Mouse (Mus musculus) limb, embryonic 13.5 days (tissue): ENCODE measurements around the gene Mtmr4. TPM values are rescaled to one million over a fixed set of nuclear protein-coding genes. Genes with fewer than 3 reads are reported as not detected.
A peak's percentile ranks its signal among the peaks of the same experiment; 100 is the strongest.

Source experiments
- ATAC-seq: fragments of 200-750 bp; cut with Nextera tagmentation; 2 replicates; pipeline ENCODE4 v1.8.0; 2017; ENCODE audit warnings: low read depth, moderate number of reproducible peaks, moderate TSS enrichment; ENCODE audit not compliant: low FRiP score
- H3K27ac ChIP-seq: fragments of 300-500 bp; sonication (generic); 2 replicates; pipeline ENCODE4 v1.5.1; 2015; ENCODE audit warnings: inconsistent platforms, mild to moderate bottlenecking, moderate library complexity
- H3K27me3 ChIP-seq: fragments of 300-500 bp; sonication (generic); 2 replicates; pipeline ENCODE4 v1.6.1; 2015; ENCODE audit warnings: mild to moderate bottlenecking, inconsistent platforms
- H3K36me3 ChIP-seq: fragments of 300-500 bp; sonication (generic); 2 replicates; pipeline ENCODE4 v1.6.1; 2015; ENCODE audit warnings: inconsistent platforms, mild to moderate bottlenecking, moderate library complexity
- H3K4me1 ChIP-seq: fragments of 300-500 bp; sonication (generic); 2 replicates; pipeline ENCODE4 v1.6.1; 2015; ENCODE audit warnings: inconsistent platforms
- H3K4me2 ChIP-seq: fragments of 300-500 bp; sonication (generic); replicated peaks from 2 replicates; pipeline ENCODE4 v1.6.1; 2015; ENCODE audit warnings: inconsistent platforms, mild to moderate bottlenecking, moderate library complexity
- H3K4me3 ChIP-seq: fragments of 300-500 bp; sonication (generic); 2 replicates; pipeline ENCODE4 v1.5.1; 2015; ENCODE audit warnings: moderate library complexity, mild to moderate bottlenecking, inconsistent platforms
- H3K9ac ChIP-seq: fragments of 300-500 bp; sonication (generic); 2 replicates; pipeline ENCODE4 v1.6.1; 2015; ENCODE audit warnings: mild to moderate bottlenecking, inconsistent platforms
- H3K9me3 ChIP-seq: fragments of 300-500 bp; sonication (generic); 2 replicates; pipeline ENCODE4 v1.6.1; 2016; ENCODE audit warnings: inconsistent platforms
- WGBS: fragments of 180-500 bp; shearing (Covaris S2); methylation state at CpG from one replicate; pipeline ENCODE4 v1.1.7; 2015; 5-methylcytosine and 5-hydroxymethylcytosine counted together
- polyA plus RNA-seq: library from polyadenylated mRNA; unstranded; fragments of >200 nt; fragmentation: Nextera tagmentation; extraction: Ambion mirVana; gene quantifications from 2 replicates; pipeline ENCODE4 v1.2.1, GENCODE M21; 2015

Mtmr4 gene
- polyA plus RNA-seq, 1 experiment from 2014 or later: 38.9 TPM

- Histone ChIP-seq H3K4me2 (no peak overlapping the region), H3K27me3 (peaks cover 3% of the 10 kb centered on the region; the same call in 1 of the 2 replicates), H3K9ac (no peak overlapping the region), H3K4me3 (no peak overlapping the region), H3K36me3 (no peaks in the 10 kb centered on the region), H3K27ac (no peak overlapping the region), H3K4me1 (peaks cover 11% of the 10 kb centered on the region), H3K9me3 (no peaks in the 10 kb centered on the region)
- ATAC-seq: no peak
- 87% methylated on average over 10 of the region's 10 CpGs for WGBS
Measured at GRCm38 (mm10) chr11:87584711-87585505, 7.1 kb upstream of the Mtmr4 start.

- H3K4me1 ChIP-seq: peaks cover 22% of the 10 kb centered on the region
- H3K27me3 ChIP-seq: no peaks in the 10 kb centered on the region
- H3K27ac ChIP-seq: no peak overlapping the region
- H3K4me2 ChIP-seq: no peak overlapping the region
- 86% methylated on average over 5 of the region's 5 CpGs for WGBS
- no peak overlapping the region for H3K9ac ChIP-seq
- no peak overlapping the region for H3K4me3 ChIP-seq
- H3K9me3 ChIP-seq: no peaks in the 10 kb centered on the region
- no peak for ATAC-seq
- no peaks in the 10 kb centered on the region for H3K36me3 ChIP-seq
Measured at GRCm38 (mm10) chr11:87587211-87587874, 4.6 kb upstream of the Mtmr4 start.

GRCm38 (mm10) chr11:87589605-87590004 lies 2.4 kb upstream of the Mtmr4 start:
- no peak overlapping the region for H3K27ac ChIP-seq
- H3K9ac ChIP-seq: peak overlapping the region; percentile 88; the same call in 1 of the 2 replicates
- peaks cover 7% of the 10 kb centered on the region; the same call in 1 of the 2 replicates for H3K36me3 ChIP-seq
- 91% methylated on average over 8 of the region's 8 CpGs for WGBS
- H3K27me3 ChIP-seq: no peaks in the 10 kb centered on the region
- H3K9me3 ChIP-seq: no peaks in the 10 kb centered on the region
- H3K4me2 ChIP-seq: peak overlapping the region; percentile 88
- no peak for ATAC-seq
- H3K4me1 ChIP-seq: peaks cover 40% of the 10 kb centered on the region
- no peak overlapping the region; the same call in 1 of the 2 replicates for H3K4me3 ChIP-seq

- H3K27me3 ChIP-seq: no peaks in the 10 kb centered on the region
- ATAC-seq: no peak
- peaks cover 46% of the 10 kb centered on the region for H3K4me1 ChIP-seq
- peak overlapping the region; percentile 90 for H3K27ac ChIP-seq
- no peaks in the 10 kb centered on the region for H3K9me3 ChIP-seq
- WGBS: 2% methylated on average over 25 of the region's 25 CpGs
- peak overlapping the region; percentile 88 for H3K4me2 ChIP-seq
- H3K4me3 ChIP-seq: peak overlapping the region; percentile 80
- peak overlapping the region; percentile 88 for H3K9ac ChIP-seq
- peaks cover 7% of the 10 kb centered on the region; the same call in 1 of the 2 replicates for H3K36me3 ChIP-seq
Measured at GRCm38 (mm10) chr11:87590841-87591525, 979 bp upstream of the Mtmr4 start.

- WGBS: 0% methylated on average over 15 of the region's 15 CpGs
- Histone ChIP-seq H3K36me3 (peaks cover 12% of the 10 kb centered on the region), H3K9me3 (no peaks in the 10 kb centered on the region), H3K27me3 (no peaks in the 10 kb centered on the region), H3K27ac (peak overlapping the region; percentile 89), H3K4me1 (peaks cover 60% of the 10 kb centered on the region), H3K4me3 (peak overlapping the region; percentile 80), H3K9ac (peak overlapping the region; percentile 85), H3K4me2 (peak overlapping the region; percentile 88)
- no peak for ATAC-seq
Measured at GRCm38 (mm10) chr11:87592354-87592695, 363 bp downstream of the Mtmr4 start.

GRCm38 (mm10) chr11:87592713-87593598 lies 994 bp downstream of the Mtmr4 start:
- peak overlapping the region; percentile 89 for H3K27ac ChIP-seq
- H3K9me3 ChIP-seq: no peaks in the 10 kb centered on the region
- H3K4me2 ChIP-seq: peak overlapping the region; percentile 88
- peak overlapping the region; percentile 85 for H3K9ac ChIP-seq
- WGBS: 39% methylated on average over 13 of the region's 13 CpGs
- peaks cover 61% of the 10 kb centered on the region for H3K4me1 ChIP-seq
- no peak for ATAC-seq
- H3K4me3 ChIP-seq: peak overlapping the region; percentile 80
- no peaks in the 10 kb centered on the region for H3K27me3 ChIP-seq
- peaks cover 18% of the 10 kb centered on the region for H3K36me3 ChIP-seq

- peaks cover 50% of the 10 kb centered on the region for H3K4me1 ChIP-seq
- WGBS: 1% methylated on average over 32 of the region's 37 CpGs
- peaks cover 42% of the 10 kb centered on the region for H3K36me3 ChIP-seq
- H3K9me3 ChIP-seq: no peaks in the 10 kb centered on the region
- no peaks in the 10 kb centered on the region for H3K27me3 ChIP-seq
- peak; percentile 54; the same call in 1 of the 2 replicates for ATAC-seq
- peak overlapping the region; percentile 95 for H3K4me2 ChIP-seq
- peak overlapping the region; percentile 84 for H3K27ac ChIP-seq
- peak overlapping the region; percentile 88 for H3K4me3 ChIP-seq
- peak overlapping the region; percentile 97 for H3K9ac ChIP-seq
Measured at GRCm38 (mm10) chr11:87595327-87595841, 3.4 kb downstream of the Mtmr4 start.

- Histone ChIP-seq H3K4me1 (peaks cover 44% of the 10 kb centered on the region), H3K36me3 (peaks cover 48% of the 10 kb centered on the region)
Measured at GRCm38 (mm10) chr11:87595976-87596375, 4.0 kb downstream of the Mtmr4 start.

GRCm38 (mm10) chr11:87596492-87596891 lies 4.5 kb downstream of the Mtmr4 start:
- ATAC-seq: no peak
- peak overlapping the region; percentile 95 for H3K4me2 ChIP-seq
- WGBS: 38% methylated on average over 2 of the region's 2 CpGs
- peaks cover 53% of the 10 kb centered on the region for H3K36me3 ChIP-seq
- no peaks in the 10 kb centered on the region for H3K27me3 ChIP-seq
- no peaks in the 10 kb centered on the region for H3K9me3 ChIP-seq
- peak overlapping the region; percentile 88 for H3K4me3 ChIP-seq
- peaks cover 44% of the 10 kb centered on the region for H3K4me1 ChIP-seq
- H3K27ac ChIP-seq: no peak overlapping the region; the same call in 1 of the 2 replicates
- peak overlapping the region; percentile 97 for H3K9ac ChIP-seq

More at GRCm38 (mm10) chr11:87595976-87596375, 4.0 kb downstream of the Mtmr4 start:
- Histone ChIP-seq H3K9ac (peak overlapping the region; percentile 97), H3K27ac (peak overlapping the region; percentile 84), H3K4me2 (peak overlapping the region; percentile 95), H3K9me3 (no peaks in the 10 kb centered on the region), H3K27me3 (no peaks in the 10 kb centered on the region), H3K4me3 (peak overlapping the region; percentile 88)
- no peak for ATAC-seq
- WGBS: 4% methylated on average over 7 of the region's 7 CpGs

GRCm38 (mm10) chr11:87597061-87597460 lies 5.1 kb downstream of the Mtmr4 start:
- Histone ChIP-seq H3K4me1 (peaks cover 44% of the 10 kb centered on the region), H3K27me3 (no peaks in the 10 kb centered on the region), H3K4me2 (peak overlapping the region; percentile 95), H3K27ac (no peak overlapping the region), H3K9me3 (no peaks in the 10 kb centered on the region), H3K9ac (peak overlapping the region; percentile 97; the same call in 1 of the 2 replicates), H3K4me3 (no peak overlapping the region), H3K36me3 (peaks cover 59% of the 10 kb centered on the region)
- no peak for ATAC-seq
